Mouse (Mus musculus): Measurements from ENCODE around the gene Olfr453. TPM values are rescaled to one million over a fixed set of nuclear protein-coding genes. Genes with fewer than 3 reads are reported as not detected.

Gene Olfr453
- polyA plus RNA-seq, 1 experiment from 2014 or later: not detected

DNA sequence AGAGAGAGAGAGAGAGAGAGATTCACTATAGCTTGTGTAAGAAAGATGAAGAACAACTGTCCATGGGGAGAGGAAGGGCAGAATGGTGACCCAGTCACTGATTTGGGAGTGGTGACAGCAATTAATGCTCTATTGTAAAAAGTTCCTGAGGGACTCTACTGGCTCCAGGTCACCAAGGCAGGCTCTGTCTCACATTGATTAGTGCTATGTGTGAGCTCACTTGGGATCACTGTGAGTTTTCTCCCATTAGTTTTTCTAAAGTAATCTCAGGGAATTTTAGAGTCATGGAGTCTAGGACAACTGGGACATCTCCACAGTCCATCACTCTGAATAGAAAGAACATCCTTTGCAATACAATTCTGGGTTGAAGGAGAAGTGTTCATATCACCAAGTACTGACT lies 45.6 kb downstream of the Olfr453 start, which contains the start of gene Olfr452:
Olfr452 (plus strand) TSS at position 301 of the 400 bp plus-strand sequence.
- ATAC-seq (replicated peaks; ENCODE audit: insufficient number of reproducible peaks, insufficient read depth, low FRiP score, low read depth): no peak
- H3K9me3 ChIP-seq (replicated peaks): no peaks in the 10 kb centered on the region
- H3K36me3 ChIP-seq: no peaks in the 10 kb centered on the region
- H3K27ac ChIP-seq: no peak within 1 kb of the TSS
- no peak within 1 kb of the TSS for H3K4me3 ChIP-seq
- H3K9ac ChIP-seq: no peak within 1 kb of the TSS
- H3K4me2 ChIP-seq: no peak within 1 kb of the TSS
- H3K4me1 ChIP-seq (replicated peaks): no peaks in the 10 kb centered on the region
- H3K27me3 ChIP-seq: no peaks in the 10 kb centered on the region

DNA sequence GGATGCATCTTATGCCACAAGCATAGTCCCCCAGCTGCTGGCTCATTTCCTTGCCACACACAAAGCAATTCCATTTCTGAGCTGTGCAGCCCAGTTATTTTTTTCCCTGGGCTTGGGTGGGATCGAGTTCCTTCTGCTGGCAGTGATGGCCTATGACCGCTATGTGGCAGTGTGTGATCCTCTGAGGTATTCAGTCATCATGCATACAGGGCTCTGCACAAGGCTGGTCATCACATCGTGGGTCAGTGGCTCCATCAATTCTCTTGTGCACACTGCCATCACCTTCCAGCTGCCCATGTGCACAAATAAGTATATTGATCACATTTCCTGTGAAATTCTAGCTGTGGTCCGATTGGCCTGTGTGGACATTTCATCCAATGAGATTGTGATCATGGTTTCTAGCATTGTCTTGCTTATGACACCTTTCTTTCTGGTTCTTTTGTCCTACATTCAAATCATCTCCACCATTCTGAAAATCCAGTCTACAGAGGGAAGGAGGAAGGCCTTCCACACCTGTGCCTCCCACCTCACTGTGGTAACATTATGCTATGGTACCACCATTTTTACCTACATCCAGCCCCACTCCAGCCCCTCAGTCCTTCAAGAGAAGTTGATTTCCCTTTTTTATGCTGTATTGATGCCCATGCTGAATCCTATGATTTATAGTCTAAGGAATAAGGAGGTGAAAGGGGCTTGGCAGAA lies 51.2 kb downstream of the Olfr453 start:
- WGBS: 34% methylated on average over 4 of the region's 4 CpGs
- Histone ChIP-seq H3K4me2 (no peak overlapping the region), H3K27ac (no peak overlapping the region), H3K4me1 (replicated peaks) (no peaks in the 10 kb centered on the region), H3K9ac (no peak overlapping the region), H3K4me3 (no peak overlapping the region), H3K27me3 (no peaks in the 10 kb centered on the region), H3K36me3 (no peaks in the 10 kb centered on the region), H3K9me3 (replicated peaks) (no peaks in the 10 kb centered on the region)
- no peak for ATAC-seq (replicated peaks; ENCODE audit: insufficient number of reproducible peaks, insufficient read depth, low FRiP score, low read depth)

DNA sequence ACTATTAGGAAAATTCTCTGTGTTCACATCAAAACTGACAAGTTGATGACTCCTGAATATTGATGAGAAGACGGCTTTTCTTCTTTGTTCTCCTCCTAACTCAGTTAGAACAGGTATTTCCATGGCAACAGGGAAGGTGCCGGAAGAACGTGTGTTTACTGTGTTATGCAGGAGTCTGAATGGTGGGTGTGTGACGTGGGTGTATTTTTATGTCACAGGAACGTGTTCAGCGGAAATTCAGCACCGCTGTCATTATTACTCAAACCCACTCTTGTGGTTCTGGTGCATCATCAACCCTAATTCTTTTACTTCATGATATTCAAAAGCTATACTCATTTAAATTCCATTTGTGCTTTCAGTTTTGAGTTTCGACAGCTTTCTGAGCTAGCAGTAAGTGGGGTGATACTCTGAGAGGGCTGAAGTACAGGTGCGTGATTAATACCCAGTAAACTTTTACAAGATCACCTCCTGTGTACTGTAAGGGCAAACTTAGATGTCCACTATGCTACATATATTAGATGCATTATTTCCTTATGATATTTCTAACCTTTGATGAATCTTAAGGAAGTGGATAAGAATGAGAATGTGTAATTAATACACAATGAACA lies 51.9 kb downstream of the Olfr453 start:
- Histone ChIP-seq H3K9me3 (replicated peaks) (no peaks in the 10 kb centered on the region), H3K4me3 (no peak overlapping the region), H3K4me1 (replicated peaks) (no peaks in the 10 kb centered on the region), H3K27ac (no peak overlapping the region), H3K9ac (no peak overlapping the region), H3K36me3 (no peaks in the 10 kb centered on the region), H3K27me3 (no peaks in the 10 kb centered on the region), H3K4me2 (no peak overlapping the region)
- no peak for ATAC-seq (replicated peaks; ENCODE audit: insufficient number of reproducible peaks, insufficient read depth, low FRiP score, low read depth)
- WGBS: 81% methylated on average over 9 of the region's 9 CpGs

DNA sequence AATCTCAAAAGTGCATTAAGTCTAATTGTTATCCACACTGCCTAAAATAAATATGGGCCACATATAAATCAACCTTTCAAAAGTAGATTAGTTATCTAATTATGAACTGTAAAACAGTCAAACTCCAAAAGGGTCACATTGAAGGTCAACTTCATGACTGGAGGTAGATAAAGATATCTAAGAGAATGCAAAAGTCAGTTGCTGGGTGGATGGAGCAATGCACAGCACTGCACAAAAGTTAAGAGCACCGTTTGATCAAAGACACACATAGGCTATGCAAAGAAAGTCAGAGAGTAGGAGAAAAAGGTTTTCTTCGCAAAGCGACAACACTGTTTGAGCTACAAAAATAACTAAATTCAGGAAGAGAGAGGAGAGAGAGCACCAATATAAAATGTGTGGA lies 55.8 kb downstream of the Olfr453 start:
- Histone ChIP-seq H3K27me3 (no peaks in the 10 kb centered on the region), H3K27ac (no peak overlapping the region), H3K9me3 (replicated peaks) (no peaks in the 10 kb centered on the region), H3K4me2 (no peak overlapping the region), H3K4me3 (no peak overlapping the region), H3K4me1 (replicated peaks) (no peaks in the 10 kb centered on the region), H3K36me3 (no peaks in the 10 kb centered on the region), H3K9ac (no peak overlapping the region)
- ATAC-seq (replicated peaks; ENCODE audit: insufficient number of reproducible peaks, insufficient read depth, low FRiP score, low read depth): no peak
- WGBS: 79% methylated on average over 3 of the region's 3 CpGs

Other genes with a start within 250 kb of the Olfr453 start
- 0.05 TPM in 1 of 2 replicates, not detected in the other for gene Olfr455, start 191.8 kb upstream of the Olfr453 start, polyA plus RNA-seq (2015; fragmentation: Nextera tagmentation; extraction: Ambion mirVana)
- not detected in 2 replicates for gene Tcaf3, start 141.7 kb upstream of the Olfr453 start, polyA plus RNA-seq (2015; fragmentation: Nextera tagmentation; extraction: Ambion mirVana)
- gene Tcaf2, start 94.1 kb upstream of the Olfr453 start, polyA plus RNA-seq (2015; fragmentation: Nextera tagmentation; extraction: Ambion mirVana): 2.2 and 3.9 TPM in 2 replicates
- gene Tcaf1, start 29.3 kb upstream of the Olfr453 start, polyA plus RNA-seq (2015; fragmentation: Nextera tagmentation; extraction: Ambion mirVana): 41.4 and 48.0 TPM in 2 replicates
- gene Olfr38, start 17.0 kb downstream of the Olfr453 start, polyA plus RNA-seq (2015; fragmentation: Nextera tagmentation; extraction: Ambion mirVana): not detected in 2 replicates
- gene Olfr452, start 45.7 kb downstream of the Olfr453 start, polyA plus RNA-seq (2015; fragmentation: Nextera tagmentation; extraction: Ambion mirVana): not detected in 2 replicates
- not detected in 2 replicates for gene Olfr450, start 72.6 kb downstream of the Olfr453 start, polyA plus RNA-seq (2015; fragmentation: Nextera tagmentation; extraction: Ambion mirVana)
- gene Olfr449, start 95.0 kb downstream of the Olfr453 start, polyA plus RNA-seq (2015; fragmentation: Nextera tagmentation; extraction: Ambion mirVana): not detected in 2 replicates
- not detected in 2 replicates for gene Olfr448, start 151.1 kb downstream of the Olfr453 start, polyA plus RNA-seq (2015; fragmentation: Nextera tagmentation; extraction: Ambion mirVana)
- not detected in 2 replicates for gene Olfr447, start 169.5 kb downstream of the Olfr453 start, polyA plus RNA-seq (2015; fragmentation: Nextera tagmentation; extraction: Ambion mirVana)
- not detected in 2 replicates for gene Olfr446, start 182.0 kb downstream of the Olfr453 start, polyA plus RNA-seq (2015; fragmentation: Nextera tagmentation; extraction: Ambion mirVana)
- gene Olfr444, start 209.7 kb downstream of the Olfr453 start, polyA plus RNA-seq (2015; fragmentation: Nextera tagmentation; extraction: Ambion mirVana): not detected in 2 replicates

Measured in heart, embryonic 15.5 days (tissue).